Mouse (Mus musculus) erythroblast, adult 5-6 weeks (primary cell): Measurements from ENCODE around the gene Ikzf2. TPM values are rescaled to one million over a fixed set of nuclear protein-coding genes. Genes with fewer than 3 reads are reported as not detected.

ENCODE experiments used
- ATAC-seq: replicated peaks from 2 replicates; pipeline ENCODE4 v1.8.0; 2016; ENCODE audit warnings: moderate number of reproducible peaks, mild to moderate bottlenecking, moderate TSS enrichment, inconsistent platforms; ENCODE audit not compliant: poor library complexity, low FRiP score, severe bottlenecking
- total RNA-seq, 2 experiments: library from RNA; stranded (forward) in 1 of 2; stranded (reverse) in 1 of 2; fragments of 150-400 nt in 1 of 2; fragments of 200-764, 138-1000 nt in 1 of 2; gene quantifications; 2 replicates each; pipeline versions ENCODE4 v1.2.3 to v1.2.4; 2015 to 2017; ENCODE audit warnings: low replicate concordance in 2 of 2

Ikzf2 gene
- total RNA-seq, 2 experiments from 2014 or later: 1.8 to 4.4 TPM

DNA sequence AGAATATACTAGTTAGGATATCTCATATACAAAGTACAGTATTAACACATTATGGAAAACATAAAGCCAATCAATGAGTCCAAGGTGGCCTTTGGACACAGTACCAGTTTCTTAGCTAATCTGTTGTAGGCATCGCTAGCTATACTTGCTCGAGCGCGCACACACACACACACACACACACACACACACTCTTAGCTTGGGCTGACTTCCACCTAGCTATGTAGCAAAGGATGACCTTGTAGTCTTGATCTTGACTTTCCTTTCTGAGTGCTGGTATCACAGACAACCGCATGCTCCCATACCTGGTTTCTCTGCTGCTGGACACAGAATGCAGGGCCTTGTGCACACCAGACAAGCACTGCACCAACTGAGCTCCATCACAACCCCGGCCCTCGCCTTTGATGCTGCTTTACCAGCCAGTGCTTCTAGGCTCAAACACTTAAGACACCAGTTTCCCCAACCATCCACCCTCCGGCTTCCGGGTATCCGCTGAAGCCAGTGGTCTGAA lies 17.1 kb downstream of the Ikzf2 start:
- no peak for ATAC-seq

DNA sequence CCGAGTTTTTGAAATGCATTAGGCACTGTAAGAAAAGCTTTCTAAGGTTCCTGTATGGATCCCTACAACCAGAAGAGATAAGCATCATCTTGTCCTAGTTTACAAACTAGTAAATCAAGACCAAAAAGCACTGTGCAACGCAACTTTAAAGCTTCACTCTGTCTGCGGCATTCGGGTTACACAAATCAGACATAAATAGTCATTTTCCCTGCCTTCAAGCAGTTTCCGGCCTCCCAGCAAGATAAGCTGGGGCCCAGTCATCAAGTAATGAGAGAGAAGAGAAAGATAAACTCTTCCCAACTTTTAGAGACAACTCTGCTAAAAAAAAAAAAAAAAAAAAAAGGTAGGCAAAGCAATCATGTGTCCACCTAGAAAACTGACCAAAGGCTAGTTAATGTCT lies 19.6 kb downstream of the Ikzf2 start:
- ATAC-seq: no peak

DNA sequence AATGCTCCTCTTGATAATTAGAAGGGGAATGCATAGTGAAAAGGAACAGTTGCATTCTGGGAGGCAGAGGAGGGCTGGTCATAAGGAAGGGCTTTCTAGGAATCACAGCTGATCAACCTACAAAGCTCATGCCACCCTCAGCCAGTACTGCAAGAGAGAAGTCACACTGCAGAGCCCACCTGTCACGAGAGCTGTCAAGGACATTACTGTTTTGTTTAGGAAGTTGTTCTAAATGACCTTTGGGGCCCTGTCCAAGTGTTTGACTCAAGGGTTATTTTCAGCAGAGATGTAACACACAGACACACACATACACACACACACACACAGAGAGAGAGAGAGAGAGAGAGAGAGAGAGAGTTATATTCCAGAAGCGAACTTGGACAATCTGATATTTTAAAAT lies 27.3 kb downstream of the Ikzf2 start:
- ATAC-seq: no peak

DNA sequence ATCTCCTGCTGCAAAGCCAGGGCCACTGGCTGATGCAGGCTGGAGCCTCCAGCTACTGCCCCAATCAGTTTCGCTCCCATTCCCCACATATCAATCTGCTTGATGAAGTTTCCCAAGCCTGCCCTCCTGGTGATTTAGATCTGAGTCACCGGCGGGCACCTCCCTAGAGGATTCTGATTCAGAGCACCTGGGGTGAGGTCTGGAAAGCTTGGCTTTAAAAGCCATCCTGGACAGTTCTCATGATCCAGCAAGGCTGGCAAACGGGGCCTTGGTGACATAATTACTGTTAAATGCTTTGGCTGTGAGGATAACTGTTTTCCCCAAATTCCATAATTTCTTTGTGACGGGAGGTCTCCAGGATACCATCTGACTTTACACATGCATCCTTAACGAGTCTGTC lies 29.0 kb downstream of the Ikzf2 start:
- ATAC-seq: no peak

DNA sequence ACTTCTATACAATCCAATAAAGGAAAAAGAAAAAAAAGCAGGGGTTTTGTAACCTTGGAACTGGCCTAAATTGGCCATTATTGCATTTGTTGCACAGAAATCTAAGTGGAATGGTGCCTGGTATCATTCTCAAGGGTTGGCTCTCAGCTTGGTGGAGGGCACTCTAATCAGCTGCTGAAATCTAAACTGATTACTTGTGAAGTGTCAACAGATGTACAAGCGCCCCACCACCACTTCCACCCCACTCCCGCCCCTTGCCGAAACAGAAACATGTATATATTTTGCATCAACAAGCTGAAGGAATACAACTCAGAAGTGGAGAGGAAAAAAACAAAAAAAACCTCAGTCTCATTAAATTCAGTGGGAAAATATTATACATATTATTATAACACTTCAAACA lies 29.6 kb downstream of the Ikzf2 start:
- no peak for ATAC-seq

DNA sequence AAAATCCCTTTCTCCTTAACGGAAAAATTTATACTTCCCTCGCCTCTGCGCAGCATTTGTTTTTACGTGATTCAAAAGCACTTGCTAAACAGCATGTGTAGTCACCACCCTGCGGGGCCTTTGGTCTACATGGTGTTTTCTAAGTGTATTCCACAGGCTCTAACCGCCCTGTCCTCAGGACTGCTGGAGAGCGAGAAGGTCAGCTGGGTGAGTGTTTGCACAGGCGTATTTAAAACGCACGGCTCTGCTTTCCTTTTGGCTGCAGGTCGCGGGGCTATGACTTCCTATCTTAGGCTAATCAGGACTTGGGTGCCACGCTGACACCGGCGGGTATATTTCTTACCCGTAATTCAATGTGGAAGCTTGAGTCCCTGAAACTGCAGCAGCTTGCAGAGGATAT lies 30.1 kb downstream of the Ikzf2 start:
- ATAC-seq: no peak

DNA sequence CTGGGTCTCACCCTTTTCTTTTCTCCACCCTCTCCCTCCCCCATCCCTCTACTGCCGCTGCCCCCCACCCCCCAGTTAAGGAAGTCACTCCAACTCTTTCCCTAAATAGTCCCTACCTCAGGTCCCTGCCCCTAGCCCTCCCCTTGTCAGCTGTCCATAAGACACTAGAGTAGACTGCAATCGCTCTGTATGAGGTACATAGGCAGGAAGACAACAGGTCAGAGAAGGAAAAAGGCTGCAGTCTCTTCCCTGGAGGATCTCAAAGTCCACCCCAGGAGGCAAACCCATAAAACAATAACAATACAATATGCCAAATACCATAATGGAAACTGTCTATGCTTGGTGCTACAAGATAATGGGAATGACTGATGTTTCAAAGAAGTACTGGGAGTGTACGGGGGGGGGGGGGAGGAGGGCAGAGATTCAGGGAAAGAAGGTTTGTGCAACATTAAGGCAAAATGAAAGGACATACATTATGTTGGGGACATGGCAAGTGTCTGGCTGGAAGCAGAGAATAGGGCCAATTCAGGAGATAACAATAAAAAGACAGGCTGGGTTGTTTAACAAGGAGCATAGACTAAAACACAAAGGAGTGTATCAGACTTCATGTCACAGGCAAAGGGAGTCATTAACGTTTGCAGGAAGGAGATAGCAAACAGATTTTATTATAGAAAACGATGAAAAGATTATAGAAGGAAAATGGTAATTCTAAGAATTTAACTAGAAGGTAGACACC lies 30.8 kb downstream of the Ikzf2 start:
- ATAC-seq: no peak

DNA sequence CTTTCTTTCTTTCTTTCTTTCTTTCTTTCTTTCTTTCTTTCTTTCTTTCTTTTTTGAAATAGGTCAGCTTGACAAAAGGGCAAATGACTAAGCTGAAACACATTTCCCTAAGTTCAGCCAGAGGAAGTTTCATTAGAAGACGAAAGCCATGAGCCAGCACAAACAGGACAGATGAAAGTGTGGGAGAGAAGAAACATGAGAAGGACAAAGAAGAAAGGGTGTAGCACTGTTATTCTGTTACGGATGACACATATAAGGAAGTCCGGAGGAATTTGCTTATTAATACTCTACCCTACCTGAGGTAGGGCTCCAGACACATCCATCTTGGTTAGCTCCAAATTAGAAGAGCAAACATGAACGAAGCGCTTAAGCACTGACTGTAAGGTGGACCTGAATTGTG lies 31.7 kb downstream of the Ikzf2 start:
- no peak for ATAC-seq

DNA sequence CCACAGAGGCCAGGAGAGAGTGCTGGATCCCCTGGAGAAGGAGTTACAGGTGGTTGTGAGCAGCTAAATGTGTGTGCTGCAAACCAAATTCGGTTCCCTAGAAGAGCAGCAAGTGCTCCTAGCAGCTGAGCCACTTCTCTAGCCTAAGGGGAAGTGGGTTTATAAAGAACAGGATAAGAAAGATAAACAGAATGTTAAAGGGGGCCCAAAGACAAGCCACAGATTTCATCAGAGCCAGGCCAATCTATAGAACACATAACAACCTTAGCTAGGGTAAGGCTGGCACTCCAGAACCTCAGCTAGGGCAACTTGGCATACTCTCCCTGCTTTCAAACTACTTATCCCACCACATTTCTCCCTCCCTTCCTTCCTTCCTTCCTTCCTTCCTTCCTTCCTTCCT lies 32.1 kb downstream of the Ikzf2 start:
- no peak for ATAC-seq

DNA sequence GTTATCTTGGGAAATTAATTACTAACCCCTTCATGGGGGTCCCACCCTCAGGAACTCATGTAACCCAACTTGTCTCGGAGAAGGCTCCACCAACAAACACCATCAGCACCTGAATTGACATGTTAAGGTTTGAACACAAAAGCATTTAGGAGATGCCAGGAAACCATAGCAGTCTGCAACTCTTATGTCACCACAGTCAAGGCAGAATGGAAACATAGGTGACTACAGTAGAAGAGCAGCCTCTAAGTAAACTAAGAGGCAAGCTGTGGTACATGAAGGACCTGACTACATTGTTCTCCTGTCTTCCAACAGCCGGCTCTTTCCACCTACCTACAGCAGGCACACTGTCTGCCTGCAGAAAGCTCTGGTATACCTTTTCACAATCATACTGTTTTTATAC lies 33.6 kb downstream of the Ikzf2 start:
- no peak for ATAC-seq

DNA sequence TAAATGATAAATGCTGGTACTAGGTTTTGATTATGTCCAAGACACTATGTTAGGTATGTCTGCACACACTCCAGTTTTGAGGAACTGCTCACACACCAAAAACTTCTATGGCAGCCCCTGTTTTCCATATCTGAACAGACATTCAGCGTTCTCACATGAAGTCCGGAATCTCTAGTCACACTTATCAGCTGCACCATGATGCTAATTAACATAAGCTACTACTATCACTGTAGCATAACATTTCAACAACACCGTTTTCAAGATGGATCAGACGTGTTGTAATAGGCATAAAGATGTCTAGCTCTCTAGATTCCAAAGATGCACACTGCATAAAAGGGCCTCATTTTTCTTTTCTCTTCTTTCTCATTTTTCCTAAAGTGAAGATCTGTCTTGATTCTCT lies 43.9 kb downstream of the Ikzf2 start:
- no peak for ATAC-seq

DNA sequence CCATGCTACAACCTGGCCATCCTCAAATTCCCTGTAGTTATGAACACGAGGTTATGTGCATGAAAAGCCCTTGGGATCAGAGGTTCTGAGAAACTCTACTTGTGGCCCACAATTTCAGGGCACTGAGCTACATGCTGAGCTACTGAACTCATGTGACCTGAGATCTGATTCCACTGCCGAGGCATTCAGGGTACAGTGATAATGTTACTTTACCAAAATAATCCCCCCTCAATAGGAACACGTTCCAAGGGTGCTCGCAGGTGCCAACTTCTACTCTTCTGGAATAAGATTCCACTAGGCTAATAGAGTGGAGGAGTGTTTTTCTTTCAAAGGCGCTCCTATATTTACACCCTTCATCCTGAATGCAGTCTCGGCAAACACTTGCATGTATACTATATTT lies 45.1 kb downstream of the Ikzf2 start:
- no peak for ATAC-seq

DNA sequence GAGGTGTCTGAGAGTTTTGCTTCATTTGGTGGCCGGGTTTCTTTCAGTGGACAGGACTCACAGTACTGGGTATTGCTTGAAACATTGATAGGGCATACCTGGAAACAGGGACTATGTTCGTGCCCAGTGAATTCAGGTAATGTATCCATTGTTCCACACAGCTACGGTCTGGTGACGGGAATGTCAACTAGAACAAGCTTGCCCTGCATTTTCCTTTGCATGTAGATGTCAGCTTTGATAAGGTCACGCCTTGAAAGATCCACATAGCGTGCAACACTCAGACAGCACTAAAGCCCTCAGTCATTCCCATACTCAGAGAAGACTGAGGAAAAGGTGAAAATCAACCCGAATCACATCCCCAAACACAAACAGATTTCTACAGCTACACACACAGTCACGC lies 48.7 kb downstream of the Ikzf2 start:
- ATAC-seq: no peak

DNA sequence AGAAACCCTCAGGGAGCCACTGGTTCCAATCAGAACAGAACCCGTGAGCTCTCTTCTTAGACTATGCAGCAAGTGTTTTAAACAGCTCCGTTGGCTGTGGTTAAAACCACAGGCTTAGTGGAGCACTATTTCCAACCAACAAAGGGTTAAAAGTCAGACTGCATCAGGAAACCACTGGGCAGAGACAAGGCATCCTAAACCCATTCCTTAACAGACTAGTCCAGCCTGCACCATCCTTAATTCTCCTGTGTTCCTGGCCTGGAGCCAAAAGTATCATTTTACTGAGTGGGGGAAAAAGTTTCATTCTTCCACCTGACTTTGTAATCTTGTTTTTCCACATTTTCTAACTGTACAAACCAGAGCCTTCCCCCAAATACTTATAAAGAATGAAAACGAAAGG lies 49.1 kb downstream of the Ikzf2 start:
- ATAC-seq: no peak

DNA sequence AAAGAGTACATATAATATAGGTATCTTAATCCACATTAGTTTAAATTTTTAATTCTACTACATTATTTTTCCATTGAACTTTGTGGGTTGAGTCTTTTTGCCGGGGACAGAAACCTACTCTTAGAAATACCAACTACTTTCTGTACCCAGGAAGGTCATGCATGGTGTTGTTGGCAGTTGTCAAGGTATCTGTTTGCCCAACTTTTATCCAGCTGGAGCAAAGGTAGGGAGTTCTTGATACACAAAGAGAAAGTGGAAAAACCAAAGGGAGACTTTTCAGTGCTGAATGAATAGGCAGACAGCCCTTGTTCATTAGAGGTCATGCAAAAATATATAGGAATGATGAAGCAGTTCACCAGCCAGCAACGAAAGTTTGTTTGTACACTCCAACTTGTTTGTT lies 52.8 kb downstream of the Ikzf2 start:
- ATAC-seq: no peak

DNA sequence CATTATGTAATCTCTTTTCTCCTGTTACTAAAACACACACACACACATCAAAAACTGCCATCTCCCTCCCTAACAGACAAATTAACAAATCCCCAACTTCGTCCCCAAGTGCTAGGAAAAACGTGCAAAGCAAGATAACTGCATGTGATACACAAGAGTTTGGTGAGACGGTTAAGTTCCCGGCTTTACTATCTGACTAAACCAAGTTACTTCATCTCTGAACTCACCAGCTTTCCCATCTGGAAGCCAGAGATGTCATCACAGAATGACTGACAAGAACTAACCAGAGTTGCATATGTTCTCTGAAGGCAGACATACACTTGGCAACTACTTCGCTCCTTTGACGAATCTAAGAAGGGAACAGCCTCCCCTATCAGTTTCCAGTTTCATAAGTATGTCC lies 56.5 kb downstream of the Ikzf2 start:
- no peak for ATAC-seq

DNA sequence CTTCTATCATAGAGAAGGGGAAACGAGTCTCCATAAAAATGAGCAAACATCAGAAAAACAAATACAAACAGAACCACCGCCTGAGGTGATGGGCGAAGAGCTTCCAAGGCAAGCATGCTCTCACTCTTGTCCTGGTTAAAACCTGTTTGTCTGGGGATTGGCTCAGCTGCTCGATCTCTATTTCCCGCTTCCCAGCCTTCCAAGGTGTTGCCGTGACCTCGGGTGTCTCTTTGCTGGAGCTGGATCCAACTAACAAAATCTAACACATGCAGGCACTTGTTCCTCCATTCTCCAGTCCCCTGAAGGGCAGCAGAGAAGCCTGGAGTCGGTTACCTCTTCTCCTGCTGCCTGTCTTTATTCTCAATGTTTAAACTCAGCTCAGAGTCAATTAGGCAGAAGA lies 57.5 kb downstream of the Ikzf2 start:
- no peak for ATAC-seq

DNA sequence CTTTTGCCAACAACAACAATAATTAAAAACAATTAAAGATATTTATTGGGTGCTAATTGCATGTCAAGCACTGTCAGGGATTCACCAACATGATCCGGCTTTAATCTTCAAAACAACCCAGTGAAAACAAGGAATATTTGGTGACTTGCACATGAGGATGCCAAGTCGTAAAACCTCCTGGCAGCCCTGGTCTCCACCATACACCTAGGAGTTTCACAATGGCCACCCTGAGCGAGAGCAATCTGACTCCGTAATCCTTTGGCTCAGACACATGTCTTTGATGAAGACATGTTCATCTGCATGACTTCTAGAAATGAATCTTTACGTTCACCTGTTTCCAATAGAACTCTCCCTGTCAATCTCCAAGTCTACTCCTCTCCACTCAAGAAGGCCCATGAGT lies 75.0 kb downstream of the Ikzf2 start:
- ATAC-seq: no peak

DNA sequence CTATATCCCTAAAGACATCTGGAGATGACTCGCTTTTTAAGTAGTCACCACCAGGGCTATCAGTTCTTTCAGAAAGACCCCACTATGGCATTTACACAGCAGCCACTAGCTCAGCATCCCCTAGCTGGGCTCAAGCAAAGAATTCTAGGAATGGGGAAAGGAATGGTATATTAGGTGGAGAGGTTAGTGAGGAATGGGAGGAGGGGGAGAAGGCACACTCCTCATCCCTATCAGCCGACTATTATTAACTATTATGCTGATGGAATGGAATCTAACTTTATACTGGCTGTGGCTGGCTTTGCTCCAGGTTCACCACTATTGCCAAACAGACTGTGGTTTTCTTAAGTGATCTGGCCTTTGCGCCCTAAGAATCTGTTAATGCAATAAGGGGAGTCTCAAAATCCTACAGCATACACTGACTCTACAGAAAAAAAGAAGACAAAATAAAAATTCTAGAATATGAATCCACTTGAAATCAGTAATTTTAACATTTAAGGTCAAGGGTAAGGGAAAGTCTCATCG lies 75.8 kb downstream of the Ikzf2 start:
- ATAC-seq: no peak

DNA sequence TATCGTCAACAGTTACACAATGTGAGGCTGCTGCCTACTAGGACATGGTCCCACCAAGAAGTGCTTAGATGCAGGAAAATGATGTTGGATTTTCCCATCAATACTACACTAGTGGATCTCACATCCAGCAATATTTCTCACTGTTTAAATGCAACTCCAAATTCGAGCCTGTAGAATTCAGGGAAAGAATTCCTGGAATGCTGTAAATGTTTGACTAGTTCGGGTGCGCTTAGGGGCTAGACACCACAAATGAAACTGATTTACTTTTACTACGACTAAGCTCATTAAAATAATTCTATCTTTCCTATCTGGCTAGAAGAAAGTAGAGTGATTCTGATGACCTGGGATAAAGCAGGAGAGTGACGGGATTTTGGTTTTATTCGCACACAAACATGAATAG lies 76.3 kb downstream of the Ikzf2 start:
- ATAC-seq: no peak

DNA sequence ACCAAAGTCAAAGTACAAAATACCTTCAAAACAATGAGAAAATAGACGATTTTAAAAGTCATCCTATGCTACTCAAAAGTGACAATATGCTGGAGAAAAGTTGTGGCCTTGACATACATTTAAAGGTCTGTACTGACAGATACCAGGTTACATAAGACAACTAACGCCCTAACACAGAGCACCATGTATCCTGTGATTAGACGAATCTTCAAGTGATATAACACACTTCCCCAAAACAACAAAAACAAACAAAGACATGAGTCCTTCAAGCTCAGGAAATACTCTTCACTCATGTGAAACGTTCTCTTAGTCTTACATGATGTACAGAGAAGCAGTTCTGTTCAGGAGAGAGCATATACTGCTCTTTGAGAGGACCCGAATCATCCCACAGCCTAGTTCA lies 78.2 kb downstream of the Ikzf2 start:
- no peak for ATAC-seq

DNA sequence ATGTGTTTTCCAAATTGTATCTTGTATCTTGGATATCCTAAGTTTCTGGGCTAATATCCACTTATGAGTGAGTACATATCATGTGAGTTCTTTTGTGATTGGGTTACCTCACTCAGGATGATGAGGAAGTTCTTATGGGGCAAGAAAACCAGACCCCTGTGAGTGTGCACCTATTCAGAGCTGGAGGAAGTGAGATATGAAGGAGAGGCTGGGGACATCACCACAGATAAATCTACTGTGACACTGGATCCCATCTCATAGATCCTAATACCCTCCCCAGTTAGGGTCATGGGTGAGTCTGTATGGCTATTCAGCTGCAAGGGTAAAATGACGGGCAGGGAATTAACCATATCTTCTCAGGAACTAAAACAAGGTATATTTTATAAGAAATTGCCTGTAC lies 80.2 kb downstream of the Ikzf2 start:
- ATAC-seq: no peak
